Mouse (Mus musculus): Measurements from ENCODE around the gene Nop9.

DNA sequence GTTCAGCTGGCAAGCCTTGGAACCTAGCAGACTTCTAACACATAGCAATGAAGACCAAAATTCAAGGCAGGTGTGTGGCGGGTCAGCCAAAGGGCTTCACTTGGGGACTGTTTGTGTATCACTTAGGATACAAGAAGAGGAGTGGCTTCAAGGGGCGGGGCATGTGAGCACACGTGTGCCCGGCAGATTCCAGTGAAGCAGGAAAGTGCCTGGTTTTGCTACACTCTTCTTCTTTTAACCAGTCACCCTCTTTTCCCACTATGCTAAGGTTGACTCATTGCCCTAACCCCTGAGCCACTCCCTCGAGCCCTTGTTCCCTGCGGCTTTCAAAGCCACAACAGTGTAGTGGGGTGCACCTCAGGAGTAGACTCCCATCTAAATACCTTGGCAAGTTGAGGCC, 30.6 kb upstream of the Nop9 start:
- TF ChIP-seq CTCF (conservative IDR thresholded peaks at IDR 0.05 in 1 of 2, IDR thresholded peaks at IDR 0.05 in 1 of 2; ENCODE audit: low read depth in 2 of 2, low read length in 2 of 2) (no peak), KAT2A (IDR thresholded peaks at IDR 0.05; ENCODE audit: insufficient replicate concordance, low read length) (no peak), USF1 (IDR thresholded peaks at IDR 0.05; ENCODE audit: low read depth, low read length) (no peak), PAX5 (IDR thresholded peaks at IDR 0.05; ENCODE audit: low read length) (no peak), MAZ (IDR thresholded peaks at IDR 0.05; ENCODE audit: low read depth, low read length) (no peak), RCOR1 (conservative IDR thresholded peaks at IDR 0.05; ENCODE audit: low read depth, low read length) (no peak)
